Mouse (Mus musculus): Measurements from ENCODE around the gene Eri3. TPM values are rescaled to one million over a fixed set of nuclear protein-coding genes. Genes with fewer than 3 reads are reported as not detected.

Gene Eri3
- polyA plus RNA-seq, 1 experiment from 2014 or later, result 90.6 TPM

GRCm38 (mm10) chr4:117539329-117539980 is 10.7 kb upstream of the Eri3 start:
- Histone ChIP-seq H3K4me2 (ENCODE audit: low read depth, low read length) (no peak overlapping the region), H3K4me3 (ENCODE audit: low read length) (no peak overlapping the region), H3K27ac (ENCODE audit: low read length) (no peak overlapping the region), H3K9ac (ENCODE audit: low read depth, low read length) (no peak overlapping the region), H3K4me1 (ENCODE audit: control insufficient read depth, insufficient read depth, low read length) (no peaks in the 10 kb centered on the region), H3K36me3 (ENCODE audit: control insufficient read depth, insufficient read depth, low read length) (no peaks in the 10 kb centered on the region), H3K27me3 (replicated peaks; ENCODE audit: control insufficient read depth, insufficient read depth, low read length) (no peaks in the 10 kb centered on the region), H3K9me3 (ENCODE audit: control insufficient read depth, low read length) (no peaks in the 10 kb centered on the region)
- WGBS, result 70% methylated on average over 8 of the region's 8 CpGs
- no peak for ATAC-seq

DNA sequence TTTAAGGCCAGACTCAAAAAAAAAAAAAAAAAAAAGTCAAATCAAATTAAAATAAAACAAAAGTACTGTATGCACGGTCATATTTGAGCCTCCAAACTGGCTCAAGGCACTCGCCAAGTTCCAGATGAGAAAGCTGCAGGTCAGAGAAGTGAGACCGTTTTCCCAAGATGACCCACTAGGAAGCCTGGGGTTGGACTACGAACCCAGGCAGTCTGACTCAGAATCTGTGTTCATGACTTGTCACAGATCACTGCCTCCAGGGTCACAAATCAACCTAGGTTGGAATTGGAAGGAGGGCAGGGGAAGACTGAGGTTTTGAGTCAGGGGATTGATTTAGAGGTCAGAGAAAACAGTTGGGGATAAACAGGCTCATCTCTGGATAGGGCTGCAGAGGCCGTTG is 9.6 kb upstream of the Eri3 start:
- Histone ChIP-seq H3K36me3 (ENCODE audit: control insufficient read depth, insufficient read depth, low read length) (no peaks in the 10 kb centered on the region), H3K27me3 (replicated peaks; ENCODE audit: control insufficient read depth, insufficient read depth, low read length) (no peaks in the 10 kb centered on the region), H3K4me1 (ENCODE audit: control insufficient read depth, insufficient read depth, low read length) (no peaks in the 10 kb centered on the region), H3K9me3 (ENCODE audit: control insufficient read depth, low read length) (no peaks in the 10 kb centered on the region), H3K4me2 (ENCODE audit: low read depth, low read length) (no peak overlapping the region), H3K4me3 (ENCODE audit: low read length) (no peak overlapping the region), H3K9ac (ENCODE audit: low read depth, low read length) (no peak overlapping the region), H3K27ac (ENCODE audit: low read length) (no peak overlapping the region)
- 65% methylated on average over 5 of the region's 5 CpGs for WGBS
- ATAC-seq, result no peak

DNA sequence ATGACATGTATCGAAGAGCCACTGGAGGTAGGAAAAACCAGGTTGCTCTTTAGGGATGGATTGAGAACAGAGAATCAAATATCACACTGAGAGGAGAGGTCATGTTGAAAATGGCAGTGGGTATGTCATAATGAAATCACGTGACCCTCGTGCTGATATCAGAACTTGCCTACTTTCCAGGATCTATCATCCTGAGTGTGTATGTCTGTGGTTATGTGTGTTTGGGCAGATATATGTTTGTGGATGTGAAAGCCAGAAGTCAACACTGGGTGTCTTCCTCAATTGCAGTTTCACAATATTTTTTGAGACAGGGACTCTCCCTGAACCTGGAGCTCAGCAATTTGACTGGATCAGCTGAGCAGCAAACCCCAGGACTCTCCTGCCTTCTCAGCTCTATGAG is 4.7 kb upstream of the Eri3 start:
- no peaks in the 10 kb centered on the region for H3K27me3 ChIP-seq (replicated peaks; ENCODE audit: control insufficient read depth, insufficient read depth, low read length)
- no peak overlapping the region for H3K27ac ChIP-seq (ENCODE audit: low read length)
- H3K4me3 ChIP-seq (ENCODE audit: low read length), result no peak overlapping the region
- no peaks in the 10 kb centered on the region for H3K36me3 ChIP-seq (ENCODE audit: control insufficient read depth, insufficient read depth, low read length)
- no peak overlapping the region for H3K9ac ChIP-seq (ENCODE audit: low read depth, low read length)
- ATAC-seq, result no peak
- H3K4me1 ChIP-seq (ENCODE audit: control insufficient read depth, insufficient read depth, low read length), result no peaks in the 10 kb centered on the region; the same call in 1 of the 2 replicates
- H3K4me2 ChIP-seq (ENCODE audit: low read depth, low read length), result no peak overlapping the region
- no peaks in the 10 kb centered on the region for H3K9me3 ChIP-seq (ENCODE audit: control insufficient read depth, low read length)
- 81% methylated on average over 3 of the region's 3 CpGs for WGBS

DNA sequence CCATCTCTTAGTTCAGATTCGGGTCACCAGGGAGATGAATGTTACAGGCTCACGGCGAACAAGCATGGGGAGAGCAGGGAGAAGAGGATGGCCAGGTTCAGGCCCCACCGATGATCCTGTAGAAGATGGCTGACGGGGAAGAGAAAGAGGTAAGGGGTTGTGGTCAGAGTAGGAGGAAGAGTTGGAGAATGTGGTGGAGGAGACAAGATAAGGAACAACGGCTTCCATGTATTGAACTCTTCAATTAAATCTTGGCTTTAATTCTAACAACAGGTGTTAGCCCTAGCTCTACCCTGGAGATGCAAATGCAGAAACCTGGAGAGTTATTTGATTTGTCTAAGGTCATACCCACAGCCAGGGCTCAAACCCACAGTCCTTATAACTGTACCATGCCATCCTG is 3.5 kb upstream of the Eri3 start:
- Histone ChIP-seq H3K27me3 (replicated peaks; ENCODE audit: control insufficient read depth, insufficient read depth, low read length) (no peaks in the 10 kb centered on the region), H3K4me2 (ENCODE audit: low read depth, low read length) (no peak overlapping the region), H3K4me3 (ENCODE audit: low read length) (no peak overlapping the region), H3K36me3 (ENCODE audit: control insufficient read depth, insufficient read depth, low read length) (no peaks in the 10 kb centered on the region), H3K9ac (ENCODE audit: low read depth, low read length) (no peak overlapping the region), H3K27ac (ENCODE audit: low read length) (no peak overlapping the region), H3K4me1 (ENCODE audit: control insufficient read depth, insufficient read depth, low read length) (peaks cover 9% of the 10 kb centered on the region), H3K9me3 (ENCODE audit: control insufficient read depth, low read length) (no peaks in the 10 kb centered on the region)
- WGBS, result 84% methylated on average over 6 of the region's 6 CpGs
- ATAC-seq, result no peak

- H3K4me1 ChIP-seq (ENCODE audit: control insufficient read depth, insufficient read depth, low read length), result peaks cover 10% of the 10 kb centered on the region
- H3K27ac ChIP-seq (ENCODE audit: low read length), result no peak overlapping the region
- H3K9ac ChIP-seq (ENCODE audit: low read depth, low read length), result no peak overlapping the region
- peak overlapping the region; percentile 28; the same call in 1 of the 2 replicates for H3K4me2 ChIP-seq (ENCODE audit: low read depth, low read length)
- ATAC-seq, result no peak
- H3K27me3 ChIP-seq (replicated peaks; ENCODE audit: control insufficient read depth, insufficient read depth, low read length), result no peaks in the 10 kb centered on the region
- H3K4me3 ChIP-seq (ENCODE audit: low read length), result no peak overlapping the region
- WGBS, result 39% methylated on average over 6 of the region's 6 CpGs
- H3K9me3 ChIP-seq (ENCODE audit: control insufficient read depth, low read length), result no peaks in the 10 kb centered on the region
- no peaks in the 10 kb centered on the region for H3K36me3 ChIP-seq (ENCODE audit: control insufficient read depth, insufficient read depth, low read length)
These were observed 589 bp upstream of the Eri3 start for GRCm38 (mm10) chr4:117549576-117549975.

DNA sequence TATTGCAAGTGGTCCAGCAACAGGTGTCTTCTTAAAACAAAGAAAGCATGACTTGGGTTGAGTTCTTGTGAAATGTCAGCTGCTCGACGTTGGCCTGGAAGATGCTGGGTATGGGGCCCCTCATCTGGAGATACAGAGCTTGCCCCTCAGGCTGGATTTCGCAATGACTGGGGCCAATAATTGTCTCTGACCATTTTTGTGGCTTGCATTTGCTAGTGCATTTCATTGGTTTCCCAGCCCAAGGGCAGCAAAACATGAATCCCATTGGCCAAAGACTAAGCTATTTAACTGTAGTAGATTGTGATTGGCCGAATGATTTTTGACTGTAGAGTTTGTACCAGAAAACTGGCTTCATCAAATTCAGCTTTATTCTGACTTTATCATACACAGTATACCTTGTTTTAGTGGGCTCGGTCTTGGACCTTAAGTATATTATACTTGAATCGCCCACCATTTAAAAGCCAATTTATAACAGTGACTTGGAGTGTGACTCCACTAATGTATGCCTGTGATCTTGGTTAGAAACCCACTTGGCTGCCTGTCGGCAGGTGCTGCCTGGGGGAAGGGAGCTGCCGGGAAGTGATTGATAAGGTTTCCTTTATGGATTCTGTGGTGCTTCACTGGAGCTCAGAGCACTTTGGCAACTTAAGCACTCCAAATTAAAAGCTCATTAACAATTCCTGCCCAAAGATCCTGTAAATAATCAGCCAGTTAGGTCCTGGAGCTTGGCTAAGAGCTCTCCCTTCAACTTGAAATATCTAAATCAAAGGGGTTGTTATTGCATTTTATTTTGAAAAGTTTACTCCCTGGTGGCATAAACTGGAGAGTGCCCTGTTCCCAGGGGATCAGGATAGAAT is 1.2 kb downstream of the Eri3 start:
- no peak overlapping the region for H3K27ac ChIP-seq (ENCODE audit: low read length)
- no peaks in the 10 kb centered on the region for H3K36me3 ChIP-seq (ENCODE audit: control insufficient read depth, insufficient read depth, low read length)
- H3K27me3 ChIP-seq (replicated peaks; ENCODE audit: control insufficient read depth, insufficient read depth, low read length), result no peaks in the 10 kb centered on the region
- no peaks in the 10 kb centered on the region for H3K9me3 ChIP-seq (ENCODE audit: control insufficient read depth, low read length)
- 48% methylated on average over 8 of the region's 8 CpGs for WGBS
- H3K4me1 ChIP-seq (ENCODE audit: control insufficient read depth, insufficient read depth, low read length), result peaks cover 13% of the 10 kb centered on the region
- H3K9ac ChIP-seq (ENCODE audit: low read depth, low read length), result no peak overlapping the region
- no peak for ATAC-seq
- H3K4me3 ChIP-seq (ENCODE audit: low read length), result peak overlapping the region; percentile 92
- H3K4me2 ChIP-seq (ENCODE audit: low read depth, low read length), result peak overlapping the region; percentile 82

- Histone ChIP-seq H3K27me3 (replicated peaks; ENCODE audit: control insufficient read depth, insufficient read depth, low read length) (no peaks in the 10 kb centered on the region), H3K9ac (ENCODE audit: low read depth, low read length) (no peak overlapping the region), H3K4me1 (ENCODE audit: control insufficient read depth, insufficient read depth, low read length) (peaks cover 18% of the 10 kb centered on the region), H3K36me3 (ENCODE audit: control insufficient read depth, insufficient read depth, low read length) (no peaks in the 10 kb centered on the region), H3K27ac (ENCODE audit: low read length) (no peak overlapping the region), H3K4me2 (ENCODE audit: low read depth, low read length) (no peak overlapping the region), H3K4me3 (ENCODE audit: low read length) (no peak overlapping the region), H3K9me3 (ENCODE audit: control insufficient read depth, low read length) (no peaks in the 10 kb centered on the region)
- WGBS, result 60% methylated on average over 2 of the region's 2 CpGs
- no peak for ATAC-seq
These were observed 5.3 kb downstream of the Eri3 start for GRCm38 (mm10) chr4:117555495-117555894.

DNA sequence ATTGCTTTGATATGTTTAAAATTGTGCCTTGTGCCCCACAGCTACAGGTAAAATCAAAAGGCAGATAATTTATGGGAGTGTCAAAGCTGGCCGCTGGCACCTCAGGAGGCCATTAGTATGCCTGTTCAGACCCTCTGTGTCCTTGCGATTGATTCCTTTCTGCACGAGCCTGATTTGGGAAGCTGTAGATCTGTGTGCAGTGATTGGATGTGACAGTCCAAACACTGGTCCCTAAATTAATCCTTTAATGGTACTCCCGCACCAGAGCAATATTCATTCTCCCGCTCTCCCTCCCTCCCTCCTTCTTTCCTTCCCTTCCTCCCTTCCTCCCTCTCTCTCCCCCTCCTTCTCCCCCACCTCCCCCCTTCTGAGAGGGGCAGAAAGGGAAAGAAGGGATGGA is 6.2 kb downstream of the Eri3 start:
- Histone ChIP-seq H3K9ac (ENCODE audit: low read depth, low read length) (no peak overlapping the region), H3K4me3 (ENCODE audit: low read length) (no peak overlapping the region), H3K27me3 (replicated peaks; ENCODE audit: control insufficient read depth, insufficient read depth, low read length) (no peaks in the 10 kb centered on the region), H3K36me3 (ENCODE audit: control insufficient read depth, insufficient read depth, low read length) (no peaks in the 10 kb centered on the region), H3K9me3 (ENCODE audit: control insufficient read depth, low read length) (no peaks in the 10 kb centered on the region), H3K4me2 (ENCODE audit: low read depth, low read length) (no peak overlapping the region), H3K4me1 (ENCODE audit: control insufficient read depth, insufficient read depth, low read length) (peaks cover 12% of the 10 kb centered on the region), H3K27ac (ENCODE audit: low read length) (no peak overlapping the region)
- 38% methylated on average over 5 of the region's 5 CpGs for WGBS
- ATAC-seq, result no peak

GRCm38 (mm10) chr4:117557068-117557645 is 7.0 kb downstream of the Eri3 start:
- 57% methylated on average over 5 of the region's 5 CpGs for WGBS
- H3K9me3 ChIP-seq (ENCODE audit: control insufficient read depth, low read length), result no peaks in the 10 kb centered on the region

More at GRCm38 (mm10) chr4:117557068-117557645, 7.0 kb downstream of the Eri3 start:
- Histone ChIP-seq H3K36me3 (ENCODE audit: control insufficient read depth, insufficient read depth, low read length) (no peaks in the 10 kb centered on the region), H3K9ac (ENCODE audit: low read depth, low read length) (no peak overlapping the region), H3K4me2 (ENCODE audit: low read depth, low read length) (no peak overlapping the region), H3K4me3 (ENCODE audit: low read length) (no peak overlapping the region), H3K4me1 (ENCODE audit: control insufficient read depth, insufficient read depth, low read length) (peaks cover 8% of the 10 kb centered on the region; the same call in 1 of the 2 replicates), H3K27me3 (replicated peaks; ENCODE audit: control insufficient read depth, insufficient read depth, low read length) (no peaks in the 10 kb centered on the region), H3K27ac (ENCODE audit: low read length) (no peak overlapping the region)
- ATAC-seq, result no peak

Data from intestine, embryonic 16.5 days (tissue).